Mouse (Mus musculus) embryonic fibroblast, embryonic 13.5 days (primary cell): ENCODE measurements at regions not wholly inside any gene's neighbourhood (a gene's known extent, or its start where the extent isn't known, plus 50 kb on each side); places are given as distances from the start of the nearest gene placed in this dataset.

ENCODE experiments used
- CTCF ChIP-seq: IDR thresholded peaks from 2 replicates; pipeline ENCODE4 v1.5.1; 2011; ENCODE audit warnings: mild to moderate bottlenecking, control low read depth, low read length, moderate library complexity, borderline replicate concordance; ENCODE audit not compliant: insufficient read depth
- POLR2A ChIP-seq: IDR thresholded peaks from 2 replicates; pipeline ENCODE4 v1.6.1; 2011; ENCODE audit warnings: low read depth, mild to moderate bottlenecking, control low read depth, low read length, moderate library complexity

GRCm38 (mm10) chr15:50260057-50260456, 3624.6 kb upstream of the Gm7489 start:
- no peak for TF ChIP-seq CTCF
- no peak for TF ChIP-seq POLR2A
